Mouse (Mus musculus) embryonic fibroblast, embryonic 13.5 days (primary cell): ENCODE measurements around the gene Sytl5.

Source experiments
- CTCF ChIP-seq: IDR thresholded peaks from 2 replicates; pipeline ENCODE4 v1.5.1; 2011; ENCODE audit warnings: mild to moderate bottlenecking, control low read depth, low read length, moderate library complexity, borderline replicate concordance; ENCODE audit not compliant: insufficient read depth
- POLR2A ChIP-seq: IDR thresholded peaks from 2 replicates; pipeline ENCODE4 v1.6.1; 2011; ENCODE audit warnings: low read depth, mild to moderate bottlenecking, control low read depth, low read length, moderate library complexity

DNA sequence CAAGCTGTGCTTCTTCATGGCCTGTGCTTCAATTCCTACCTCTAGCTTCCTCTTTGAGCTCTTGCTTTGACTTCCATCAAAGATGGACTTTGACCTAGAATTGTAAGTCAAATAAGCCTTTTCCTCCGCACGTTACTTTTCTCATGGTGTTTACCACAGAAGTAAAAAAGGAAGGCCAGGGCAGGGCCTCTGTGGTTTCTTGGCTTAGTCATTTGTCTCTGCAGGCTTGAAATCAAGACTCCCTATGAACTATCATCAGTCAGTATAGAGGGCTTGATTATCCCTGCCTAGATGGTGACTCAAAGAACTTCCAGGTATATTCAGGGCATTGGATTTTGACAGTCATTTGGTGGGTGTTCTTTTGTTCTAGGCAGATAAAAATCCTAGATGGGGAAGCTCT, 9.9 kb upstream of the Sytl5 start:
- no peak for TF ChIP-seq CTCF
- no peak for TF ChIP-seq POLR2A
